Mouse (Mus musculus) monocyte, adult 59 days (primary cell): ENCODE results near the gene Bfsp2. TPM values are rescaled to one million over a fixed set of nuclear protein-coding genes. Genes with fewer than 3 reads are reported as not detected.

Experiments
- total RNA-seq, 2 experiments: library from RNA; stranded (reverse); gene quantifications; one replicate each; pipeline ENCODE4 v1.2.4; 2023

Gene Bfsp2
- total RNA-seq: not detected

DNA sequence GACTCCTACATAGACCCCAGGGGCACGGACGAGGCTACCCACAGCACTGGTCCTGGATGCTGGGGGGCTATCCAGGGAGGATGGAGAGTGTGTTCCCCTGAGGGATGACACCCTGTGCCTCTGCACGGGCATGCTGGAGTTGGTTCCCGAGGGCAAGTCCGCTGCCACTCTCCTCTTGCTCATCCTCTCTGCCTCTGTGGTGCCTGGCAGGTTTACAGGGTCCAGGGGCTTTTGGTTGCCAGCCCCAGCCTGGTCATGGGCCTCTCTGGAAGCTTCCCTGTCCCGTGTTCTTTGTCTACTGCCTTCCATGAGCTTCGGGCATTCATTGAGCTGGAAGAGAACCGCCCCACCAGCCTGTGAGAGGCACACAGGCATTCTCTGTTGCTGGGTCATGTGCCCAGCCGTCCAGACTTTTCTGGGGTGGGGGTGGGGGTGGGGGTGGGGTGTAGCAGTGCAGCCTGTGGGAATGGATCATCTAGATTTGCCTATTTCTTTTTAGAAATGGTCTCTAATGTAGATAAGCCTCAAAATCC lies at the start of gene Bfsp2:
Gene Bfsp2 (minus strand): TSS at position 377 of the 533 bp plus-strand sequence.

Other genes starting within 250 kb of the Bfsp2 start
- gene Trf, start 250.0 kb downstream of the Bfsp2 start, total RNA-seq: 100 to 1,000 TPM; 657 to 970 TPM
- not detected for gene 1300017J02Rik, start 175.3 kb downstream of the Bfsp2 start, total RNA-seq
- gene Topbp1, start 175.2 kb downstream of the Bfsp2 start, total RNA-seq: 10 to 100 TPM; 32.3 to 32.8 TPM
- 10 to 100 TPM; 98.0 to 98.6 TPM for gene Cdv3, start 114.6 kb downstream of the Bfsp2 start, total RNA-seq